Mouse (Mus musculus) left cerebral cortex, adult 9 months (tissue): ENCODE measurements around the gene G3bp2.
"Not testable (repeated sequence)": the region's sequence is repeated elsewhere in the genome, so short reads cannot be mapped to it uniquely, and the experiment has no call there.

ENCODE experiments used
- DNase-seq, 2 experiments: peaks; one replicate each; pipeline ENCODE4 v3.0.0; 2022; ENCODE audit warnings: low spot score in 2 of 2

G3bp2 gene

GRCm38 (mm10) chr5:92083417-92084038 is at the start of gene G3bp2:
TSS of gene G3bp2 (minus strand) at chr5:92083719.
- DNase-seq, result peak; percentile 86 to 97

DNA sequence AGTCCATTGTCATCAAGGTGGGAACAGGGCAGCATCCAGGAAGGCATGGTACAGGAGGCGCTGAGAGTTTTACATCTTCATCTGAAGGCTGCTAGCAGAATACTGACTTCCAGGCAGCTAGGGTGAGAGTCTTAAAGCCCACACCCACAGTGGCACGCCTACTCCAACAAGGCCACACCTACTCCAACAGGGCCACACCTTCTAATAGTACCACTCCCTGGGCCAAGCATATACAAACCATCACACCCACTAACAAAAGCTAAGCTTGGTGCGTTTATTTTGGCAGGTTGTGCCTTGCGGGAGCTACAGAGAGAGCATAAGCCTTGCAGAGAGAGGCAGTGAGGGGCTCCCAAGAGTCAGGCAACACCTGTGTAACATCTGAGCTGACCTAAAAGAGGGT is 49.5 kb upstream of the G3bp2 start:
- DNase-seq, result not testable (repeated sequence)

DNA sequence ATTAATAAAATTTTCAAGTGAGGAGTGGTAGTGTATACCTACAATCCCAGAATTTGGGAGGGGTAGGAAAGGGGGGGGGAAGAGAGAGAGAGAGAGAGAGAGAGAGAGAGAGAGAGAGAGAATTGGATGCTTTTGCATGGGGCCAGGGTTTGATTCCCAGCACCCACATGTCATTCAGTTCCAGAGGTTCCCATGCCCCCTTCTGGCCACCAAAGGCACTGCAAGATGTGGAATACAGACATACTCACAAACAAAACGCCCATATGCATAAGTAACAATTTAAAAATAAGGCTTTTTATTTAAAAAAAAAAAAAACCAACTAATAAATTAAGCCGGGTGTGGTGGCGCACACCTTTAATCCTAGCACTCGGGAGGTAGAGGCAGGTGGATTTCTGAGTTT is 48.6 kb upstream of the G3bp2 start:
- no peak for DNase-seq

- DNase-seq, result no peak
Measured at GRCm38 (mm10) chr5:92130040-92130682, 46.6 kb upstream of the G3bp2 start.

DNA sequence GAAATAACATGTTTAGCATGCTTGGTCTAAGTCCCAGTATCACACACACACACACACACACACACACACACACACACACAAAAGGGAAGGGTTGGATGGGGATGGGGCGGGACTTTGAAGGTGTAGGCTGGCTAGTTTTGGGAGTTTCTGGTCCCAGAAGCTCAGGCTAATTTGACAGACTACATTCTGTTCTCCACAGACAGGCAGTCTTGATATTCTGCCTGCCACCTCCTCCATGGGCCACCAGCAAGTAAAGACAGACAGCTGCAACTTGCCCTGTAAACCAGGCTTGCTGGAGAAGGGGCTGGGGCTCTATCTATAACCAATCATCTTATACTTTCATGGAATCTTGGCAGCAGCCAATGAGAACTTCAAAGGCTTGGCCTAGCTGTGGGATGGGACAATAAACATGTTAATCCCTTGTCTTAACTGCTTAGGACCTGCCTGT is 45.8 kb upstream of the G3bp2 start:
- DNase-seq, result no peak

- no peak for DNase-seq
Measured at GRCm38 (mm10) chr5:92128570-92128969, 45.1 kb upstream of the G3bp2 start.

GRCm38 (mm10) chr5:92127751-92128150 is 44.2 kb upstream of the G3bp2 start:
- DNase-seq, result no peak

DNA sequence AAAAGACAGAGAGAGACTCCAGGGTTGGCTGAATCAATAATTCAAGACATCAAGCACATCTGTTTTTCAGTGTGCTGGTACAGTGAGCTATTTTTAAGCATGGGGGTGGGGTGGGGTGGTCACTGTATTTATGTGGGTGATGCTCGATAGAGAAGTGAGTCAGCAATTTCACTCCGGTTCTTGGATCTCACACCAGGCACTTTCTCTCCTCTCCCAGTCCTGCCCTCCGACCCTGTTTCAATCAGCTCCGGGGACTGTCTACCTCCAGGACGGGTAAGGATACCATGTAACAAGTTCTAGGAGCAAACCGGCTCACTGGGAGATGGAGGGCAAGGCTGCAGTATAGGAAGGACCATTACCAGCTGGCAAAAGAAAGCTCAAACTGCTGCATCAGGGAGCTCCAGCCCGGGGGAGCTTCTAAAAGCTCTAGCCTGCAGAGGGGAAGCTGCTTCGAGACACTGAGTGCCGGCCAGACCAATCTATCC is 43.7 kb upstream of the G3bp2 start:
- no peak for DNase-seq

- DNase-seq, result no peak
Measured at GRCm38 (mm10) chr5:92125446-92125845, 41.9 kb upstream of the G3bp2 start.

DNA sequence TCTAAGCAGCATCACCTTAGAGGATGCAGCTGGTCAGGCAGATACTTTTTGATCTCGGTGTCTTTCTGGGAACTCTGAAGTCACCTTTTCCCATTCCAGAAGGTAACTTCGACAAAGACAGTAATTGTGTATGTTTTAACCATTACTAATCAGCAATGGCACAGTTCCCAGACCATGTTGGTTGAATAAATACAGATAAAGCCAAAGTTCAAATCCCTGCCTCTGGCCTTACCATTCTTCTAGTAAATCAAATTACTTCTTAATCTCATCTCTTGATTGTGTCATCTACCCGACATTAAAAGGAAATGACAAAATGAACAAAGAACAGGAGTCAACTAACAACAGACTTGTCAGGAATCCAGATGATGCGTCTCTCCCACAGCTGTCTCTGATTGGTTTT is 38.1 kb upstream of the G3bp2 start:
- no peak for DNase-seq

- peak; percentile 42 to 56 for DNase-seq
Measured at GRCm38 (mm10) chr5:92117823-92118403, 34.4 kb upstream of the G3bp2 start.

- DNase-seq, result no peak
Measured at GRCm38 (mm10) chr5:92114939-92115338, 31.4 kb upstream of the G3bp2 start.

DNA sequence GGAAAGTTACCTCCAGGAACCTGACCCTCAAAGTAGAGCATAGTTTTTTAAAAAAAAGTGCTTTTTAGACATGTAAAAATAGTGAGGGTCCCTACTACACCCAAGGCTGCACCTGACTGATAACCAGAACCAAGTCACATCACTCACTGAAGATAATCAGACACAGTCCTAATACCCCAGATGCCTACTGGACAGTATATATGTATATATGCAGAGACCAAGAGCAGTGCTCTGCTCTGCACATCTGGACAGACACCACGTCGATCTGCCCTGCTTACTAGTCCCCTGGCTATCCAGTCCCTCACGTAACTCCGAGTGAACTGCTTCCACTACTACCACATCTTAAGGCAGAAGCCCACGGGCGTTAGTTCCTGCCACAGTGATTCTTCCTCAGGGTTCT is 30.7 kb upstream of the G3bp2 start:
- DNase-seq, result no peak

DNA sequence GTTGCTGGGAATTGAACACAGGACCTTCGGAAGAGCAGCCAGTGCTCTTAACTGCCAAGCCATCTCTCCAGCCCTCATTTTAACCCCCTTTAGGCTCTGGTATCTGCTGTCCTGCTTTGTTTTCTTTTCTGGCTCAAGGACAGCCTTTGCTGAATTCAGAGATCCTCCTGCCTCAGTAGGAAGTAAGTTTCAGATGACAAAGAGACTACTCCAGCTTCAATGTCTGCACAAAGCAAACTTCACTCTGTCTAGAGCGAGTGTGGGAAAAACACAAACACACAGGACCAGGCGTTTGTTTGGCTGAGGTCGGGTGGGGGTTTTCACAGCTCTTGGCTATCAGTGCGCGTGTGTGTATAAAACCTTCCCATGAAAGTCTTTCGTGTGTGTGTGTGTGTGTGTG is 30.0 kb upstream of the G3bp2 start:
- no peak for DNase-seq

DNA sequence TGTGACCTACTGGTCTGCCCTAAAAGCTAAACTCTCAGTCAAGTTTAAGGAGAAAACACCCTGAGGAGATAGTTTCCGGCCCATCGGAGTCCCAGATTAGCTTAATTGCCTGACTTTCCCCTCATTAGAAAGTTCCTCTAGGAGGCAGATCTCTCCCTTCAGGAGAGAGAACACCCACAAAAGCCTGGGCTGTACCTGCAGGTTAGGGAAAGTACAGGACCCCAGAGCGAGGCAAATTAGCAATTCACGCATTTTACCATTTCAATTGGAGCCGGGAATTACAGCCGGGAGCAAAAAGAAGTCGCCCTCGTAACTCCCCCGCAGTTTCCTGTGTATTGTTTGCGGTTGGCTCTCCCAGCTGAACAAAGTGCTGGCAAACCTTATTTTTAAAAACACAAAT is 29.1 kb upstream of the G3bp2 start:
- DNase-seq, result no peak

- no peak for DNase-seq
Measured at GRCm38 (mm10) chr5:92112175-92112574, 28.7 kb upstream of the G3bp2 start.

- no peak for DNase-seq
Measured at GRCm38 (mm10) chr5:92110818-92111355, 27.4 kb upstream of the G3bp2 start.

- no peak for DNase-seq
Measured at GRCm38 (mm10) chr5:92107282-92107681, 23.8 kb upstream of the G3bp2 start.

DNA sequence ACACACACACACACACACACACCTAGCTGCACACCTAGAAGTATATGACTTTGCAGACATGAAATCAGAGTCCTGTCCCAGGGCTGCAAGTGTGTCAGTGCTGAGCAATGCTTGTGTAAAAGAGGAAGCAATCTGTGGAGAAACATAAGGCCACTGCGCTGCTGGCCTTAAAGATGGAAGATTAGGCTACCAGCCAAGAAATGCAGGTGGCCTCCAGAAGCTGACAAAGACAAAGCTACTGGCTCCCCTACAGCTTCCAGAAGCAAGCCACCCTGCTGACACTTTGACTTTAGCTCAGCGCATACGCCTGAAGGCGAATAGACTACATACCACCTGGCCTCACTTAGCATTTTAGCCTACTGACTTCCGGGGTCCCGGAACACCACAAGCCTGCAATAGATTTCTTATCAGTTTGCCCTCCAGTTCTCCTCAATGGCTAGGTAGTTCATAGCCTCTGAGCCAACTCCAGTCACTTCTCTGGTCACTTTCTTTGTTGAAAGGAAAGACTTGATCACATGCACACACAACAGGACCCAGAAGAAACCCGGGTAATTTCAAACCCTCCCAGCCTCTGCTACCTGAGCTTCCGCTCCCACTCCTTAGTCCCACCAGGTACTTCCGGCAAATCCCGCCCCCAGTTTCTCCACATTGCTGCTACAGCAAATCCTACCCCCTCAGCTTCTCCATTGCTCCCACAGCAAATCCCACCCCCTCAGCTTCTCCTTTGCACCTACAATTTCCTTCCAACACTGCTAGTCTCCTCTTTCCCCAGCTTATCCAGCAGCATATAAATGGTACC is 23.0 kb upstream of the G3bp2 start:
- DNase-seq, result no peak

DNA sequence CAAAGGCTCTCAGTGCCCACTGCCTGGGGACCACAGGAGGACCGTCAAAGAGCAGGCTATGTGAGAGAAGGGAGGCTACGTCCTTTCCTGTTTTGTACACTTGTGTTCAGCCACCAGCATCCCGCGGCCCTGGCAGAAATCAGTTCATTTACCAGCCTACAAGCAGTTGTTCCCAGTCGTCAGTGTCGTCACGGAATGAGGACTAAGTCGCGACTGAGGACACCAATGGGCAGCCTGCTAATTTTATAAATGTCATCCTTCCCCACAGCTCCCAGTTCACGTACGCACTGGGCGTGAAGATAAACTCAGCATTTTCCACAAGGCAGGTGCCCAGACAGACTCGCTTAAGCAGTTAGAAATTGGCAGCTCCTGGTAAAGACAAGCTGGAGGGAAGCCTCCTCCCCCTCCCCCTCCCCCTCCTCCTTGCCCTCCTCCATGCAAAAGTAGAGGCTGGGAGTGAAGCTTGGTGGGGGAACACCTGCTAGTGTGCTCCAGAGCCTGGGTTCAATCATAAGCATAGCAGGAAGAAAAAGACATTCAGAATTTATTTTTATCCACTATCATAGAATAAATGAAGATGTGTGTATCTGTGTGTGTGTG is 20.4 kb upstream of the G3bp2 start:
- no peak for DNase-seq

GRCm38 (mm10) chr5:92103062-92103461 is 19.5 kb upstream of the G3bp2 start:
- no peak for DNase-seq

GRCm38 (mm10) chr5:92101601-92102000 is 18.1 kb upstream of the G3bp2 start:
- no peak for DNase-seq
